Mouse (Mus musculus) lung, adult 2 months (tissue): ENCODE measurements around the gene Osbp2. TPM values are rescaled to one million over a fixed set of nuclear protein-coding genes. Genes with fewer than 3 reads are reported as not detected.
"Not testable (repeated sequence)": the region's sequence is repeated elsewhere in the genome, so short reads cannot be mapped to it uniquely, and the experiment has no call there.

ENCODE experiments used
- DNase-seq: peaks from one replicate; pipeline ENCODE4 v3.0.0; 2022
- H3K4me1 ChIP-seq: fragments of 200-500 bp; 2 replicates; pipeline ENCODE4 v1.6.1; 2011; ENCODE audit warnings: low read length; ENCODE audit not compliant: control insufficient read depth, insufficient read depth
- H3K4me3 ChIP-seq: fragments of 200-500 bp; replicated peaks from 2 replicates; pipeline ENCODE3; 2011; ENCODE audit warnings: low read depth, mild to moderate bottlenecking, control low read depth, low read length; ENCODE audit errors: extremely low read depth
- CTCF ChIP-seq: fragments of 200-500 bp; IDR thresholded peaks from 2 replicates; pipeline ENCODE4 v1.5.1; 2011; ENCODE audit warnings: mild to moderate bottlenecking, low read length, control low read depth; ENCODE audit not compliant: insufficient read depth
- POLR2A ChIP-seq: fragments of 200-500 bp; IDR thresholded peaks from 2 replicates; pipeline ENCODE4 v1.6.1; 2011; ENCODE audit warnings: low read depth, mild to moderate bottlenecking, control low read depth, low read length, borderline replicate concordance; ENCODE audit errors: extremely low read depth
- WGBS: fragments of 180-500 bp; shearing (Covaris S2); methylation state at CpG from one replicate; pipeline ENCODE4 v1.1.7; 2018; 5-methylcytosine and 5-hydroxymethylcytosine counted together
- polyA plus RNA-seq: library from polyadenylated mRNA; depleted of rRNA; stranded (reverse); fragments of >200 nt; gene quantifications from 2 replicates; pipeline ENCODE4 v1.2.3, GENCODE M21; 2012; rRNA removed

The Osbp2 gene
- 0.58 and 0.72 TPM in 2 replicates for polyA plus RNA-seq

DNA sequence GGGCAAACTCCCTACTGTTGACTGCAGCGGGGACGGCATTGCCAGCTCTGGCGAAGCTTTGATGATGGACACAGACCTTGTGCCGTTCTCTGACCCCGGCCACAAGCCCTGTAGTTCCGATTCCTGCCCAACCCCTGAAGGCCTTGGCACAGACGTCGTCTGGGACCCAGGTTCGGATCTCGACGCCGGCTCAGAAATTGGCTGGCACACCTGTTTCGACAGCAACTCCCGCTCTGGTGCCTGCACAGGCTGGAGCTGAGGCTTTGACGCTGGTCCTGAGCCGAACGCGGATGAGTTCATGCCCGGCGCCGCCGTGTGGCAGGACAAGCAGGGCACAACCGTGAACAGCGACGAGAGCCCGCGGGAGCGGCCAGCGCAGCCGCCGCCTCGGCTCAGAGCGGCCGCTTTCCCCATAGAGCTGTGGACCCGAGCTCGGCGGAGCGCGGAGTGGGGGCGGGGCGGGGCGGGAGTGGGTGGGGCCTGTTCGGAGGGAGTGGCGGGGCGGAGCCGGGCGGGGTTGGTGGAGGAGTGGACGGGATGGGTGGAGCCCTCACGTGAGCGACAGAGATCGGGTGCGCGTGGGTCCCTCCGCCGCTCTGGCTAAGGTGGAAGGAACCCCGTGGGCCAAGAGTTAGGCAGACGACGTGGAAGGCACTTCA, at the start of gene Osbp2:
Osbp2 (minus strand) TSS at position 450 of the 659 bp plus-strand sequence.
- TF ChIP-seq CTCF (no peak), POLR2A (peak; percentile 42; the same call in 1 of the 2 replicates)
- peak; percentile 49 for DNase-seq
- Histone ChIP-seq H3K4me1 (no peaks in the 10 kb centered on the region; the same call in 1 of the 2 replicates), H3K4me3 (peak within 1 kb of the TSS; percentile 65)
- WGBS, result 4% methylated on average over 53 of the region's 58 CpGs

GRCm38 (mm10) chr11:3912875-3913271, 49.2 kb upstream of the Osbp2 start:
- 2% methylated on average over 16 of the region's 16 CpGs for WGBS
- TF ChIP-seq CTCF, result no peak
- 0 out of 2 replicates have a peak, but pooled peaks have one; percentile 10 for TF ChIP-seq POLR2A
- DNase-seq, result peak; percentile 51
- Histone ChIP-seq H3K4me1 (peaks cover 20% of the 10 kb centered on the region), H3K4me3 (peak overlapping the region; percentile 82)

- H3K4me3 ChIP-seq, result peak overlapping the region; percentile 82
- DNase-seq, result no peak
- 32% methylated on average over 19 of the region's 19 CpGs for WGBS
- H3K4me1 ChIP-seq, result peaks cover 20% of the 10 kb centered on the region
- no peak for TF ChIP-seq CTCF
- no peak for TF ChIP-seq POLR2A
Measured at GRCm38 (mm10) chr11:3912100-3912874, 48.6 kb upstream of the Osbp2 start.

- WGBS, result 79% methylated on average over 6 of the region's 6 CpGs
- not testable (repeated sequence) for DNase-seq
- H3K4me3 ChIP-seq, result peak overlapping the region; percentile 11
Measured at GRCm38 (mm10) chr11:3911440-3911839, 47.7 kb upstream of the Osbp2 start.

DNA sequence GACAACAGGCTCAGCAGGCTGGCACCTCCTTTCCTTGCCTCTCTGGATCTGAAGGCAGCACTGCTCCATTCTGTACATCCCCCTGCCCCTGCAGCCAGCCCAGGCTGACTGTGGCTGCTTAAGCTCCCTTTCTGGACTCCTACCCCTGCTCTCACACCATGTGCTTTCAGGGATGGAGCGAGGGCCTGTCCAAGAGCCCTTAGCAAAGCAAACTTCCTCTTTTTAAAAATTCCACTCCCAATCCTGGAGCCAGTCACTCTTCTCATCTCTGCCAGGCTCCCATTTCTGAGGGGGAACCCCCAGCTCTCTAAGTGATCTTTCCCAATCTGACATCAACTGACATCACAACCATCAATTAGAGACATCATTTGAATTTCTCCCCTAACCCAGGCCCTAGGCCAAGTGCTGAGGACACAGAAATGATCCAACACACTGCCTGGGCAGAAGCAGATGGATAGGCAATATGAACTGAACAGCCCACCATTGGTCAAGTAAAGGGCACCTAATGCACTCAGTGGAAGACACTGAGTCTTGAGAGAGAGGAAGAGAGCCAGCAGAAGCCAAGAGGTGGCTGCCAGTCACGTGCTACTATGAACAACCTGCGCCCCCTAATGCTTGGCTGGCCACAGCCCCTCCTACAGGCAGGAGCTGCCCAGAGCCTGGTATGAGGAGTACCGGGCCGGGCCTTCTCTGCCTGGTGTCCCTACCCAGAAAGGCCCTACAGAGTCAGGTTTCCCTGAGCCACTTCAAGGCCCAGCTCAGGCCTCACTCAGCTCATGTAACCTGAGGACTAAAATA, 47.0 kb upstream of the Osbp2 start:
- H3K4me3 ChIP-seq, result peak overlapping the region; percentile 14
- TF ChIP-seq POLR2A (no peak; the same call in 1 of the 2 replicates), CTCF (no peak)
- WGBS, result 60% methylated on average over 5 of the region's 5 CpGs
- peaks cover 20% of the 10 kb centered on the region for H3K4me1 ChIP-seq
- DNase-seq, result no peak

More at GRCm38 (mm10) chr11:3911440-3911839, 47.7 kb upstream of the Osbp2 start:
- peaks cover 20% of the 10 kb centered on the region for H3K4me1 ChIP-seq

DNA sequence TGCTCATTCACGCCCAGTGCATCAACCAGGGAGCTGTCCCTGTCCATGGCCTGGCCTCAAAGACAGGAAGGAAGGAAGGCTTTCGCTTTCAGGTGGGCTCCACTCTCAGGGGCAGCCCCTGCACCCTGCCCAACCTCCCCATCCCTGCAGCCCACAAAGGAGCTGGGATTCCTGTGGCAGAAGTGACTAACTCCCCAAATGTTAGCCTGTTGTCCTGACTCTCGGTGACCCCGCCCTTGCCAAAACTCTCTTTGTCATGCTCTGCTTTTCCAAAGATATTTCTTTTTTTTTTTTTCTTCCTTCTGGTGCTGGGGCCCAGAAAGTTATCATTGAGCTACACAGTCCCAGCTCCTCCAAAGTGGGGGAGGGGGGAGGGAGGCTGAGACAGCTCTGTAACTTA, 45.5 kb upstream of the Osbp2 start:
- WGBS, result 77% methylated on average over 4 of the region's 4 CpGs
- no peak for DNase-seq
- Histone ChIP-seq H3K4me1 (peaks cover 20% of the 10 kb centered on the region), H3K4me3 (no peak overlapping the region)
- no peak for TF ChIP-seq POLR2A
- TF ChIP-seq CTCF, result no peak

DNA sequence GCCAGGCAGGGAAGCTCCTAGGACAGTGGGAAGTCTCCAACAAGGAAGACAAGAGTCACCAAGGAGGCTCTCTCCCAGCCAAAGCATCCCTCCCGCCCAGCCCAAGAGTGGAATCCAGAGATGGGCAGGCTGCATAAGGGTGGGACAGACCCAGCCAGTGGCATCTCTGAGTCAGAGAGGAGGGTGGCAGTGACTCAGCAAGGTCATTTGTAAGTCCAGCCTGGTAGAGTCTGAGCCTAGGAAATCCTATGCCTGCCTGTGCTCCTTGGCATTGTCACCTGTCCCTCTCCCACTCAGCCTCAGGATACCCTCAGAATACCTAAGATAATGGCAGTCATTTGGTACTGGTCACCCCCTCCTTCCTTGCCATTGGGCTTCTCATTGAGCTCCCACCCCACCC, 41.7 kb upstream of the Osbp2 start:
- 69% methylated on average over 1 of the region's 1 CpGs for WGBS
- Histone ChIP-seq H3K4me1 (peaks cover 8% of the 10 kb centered on the region), H3K4me3 (no peak overlapping the region)
- TF ChIP-seq POLR2A (no peak), CTCF (no peak)
- DNase-seq, result no peak

GRCm38 (mm10) chr11:3904673-3905072, 41.0 kb upstream of the Osbp2 start:
- Histone ChIP-seq H3K4me3 (no peak overlapping the region), H3K4me1 (peaks cover 5% of the 10 kb centered on the region)
- 84% methylated on average over 6 of the region's 6 CpGs for WGBS
- TF ChIP-seq CTCF, result no peak
- TF ChIP-seq POLR2A, result no peak
- no peak for DNase-seq

DNA sequence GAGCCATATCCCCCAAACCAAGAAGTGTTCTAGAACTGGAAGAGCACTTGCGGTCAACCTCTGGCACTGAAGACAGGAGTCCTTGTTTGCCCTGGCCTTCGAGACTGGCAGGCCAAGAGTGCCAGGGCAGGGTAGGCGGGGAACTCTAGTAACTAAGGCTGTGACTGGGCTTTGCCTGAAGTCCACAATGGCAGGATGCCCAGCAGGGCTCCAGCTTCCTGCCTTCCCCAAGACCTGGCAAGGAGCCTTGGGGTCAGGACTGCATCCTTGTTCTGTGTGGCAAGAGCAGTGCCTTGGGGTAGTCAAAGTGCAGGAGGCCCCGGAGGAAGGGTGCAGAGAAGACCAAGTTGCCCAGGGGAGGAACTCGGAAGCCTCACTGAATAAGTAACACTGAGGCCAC, 39.3 kb upstream of the Osbp2 start:
- DNase-seq, result peak; percentile 79
- no peak for TF ChIP-seq CTCF
- TF ChIP-seq POLR2A, result peak; percentile 17; the same call in 1 of the 2 replicates
- 27% methylated on average over 5 of the region's 5 CpGs for WGBS
- Histone ChIP-seq H3K4me3 (no peak overlapping the region), H3K4me1 (0 out of 2 replicates have a peak, but pooled peaks cover 2% of the 10 kb centered on the region)
